ENCODE assay signal across 7 mouse cellular contexts in genomic region chr2:39226019-39226640, GRCm38 (mm10). TPM values are rescaled to one million over a fixed set of nuclear protein-coding genes. Genes with fewer than 3 reads are reported as not detected.
DNase-seq lines count a peak whose midpoint lies in the region; ATAC-seq lines count a peak whose summit lies in the region.

TSS of gene Ppp6c (minus strand) at chr2:39226451.

- peak within 1 kb of the TSS; percentile 81 for H3K4me3 ChIP-seq in intestine, embryonic 15.5 days (replicated peaks)
- peak within 1 kb of the TSS; percentile 80 for H3K4me3 ChIP-seq in midbrain, embryonic 10.5 days

- peak within 1 kb of the TSS; percentile 94 for H3K27ac ChIP-seq in intestine, embryonic 15.5 days
- H3K27ac ChIP-seq in midbrain, embryonic 10.5 days (replicated peaks) = peak within 1 kb of the TSS; percentile 92

- DNase-seq in adrenal gland, adult 2 months = peak; percentile 95
- DNase-seq in embryo, embryonic 11.5 days (ENCODE audit: low read depth, low spot score) = peak; percentile 90
- peak; percentile 82 to 85 for DNase-seq in gastrocnemius, postnatal 36 days
- DNase-seq in left cerebral cortex, postnatal 25 days (ENCODE audit: low spot score in 2 of 2) = peak; percentile 94 to 99
- DNase-seq in midbrain, embryonic 10.5 days (ENCODE audit: low spot score) = peak; percentile 94
- peak; percentile 86 for DNase-seq in right cerebral cortex, postnatal 4 days

- H3K4me1 ChIP-seq in intestine, embryonic 15.5 days (replicated peaks) = peaks cover 5% of the 10 kb centered on the region; the same call in 1 of the 2 replicates
- H3K4me1 ChIP-seq in midbrain, embryonic 10.5 days = peaks cover 18% of the 10 kb centered on the region

- intact Hi-C loops in gastrocnemius, postnatal 36 days (cut with DNase I) = no loop called here
- intact Hi-C loops in left cerebral cortex, postnatal 25 days (cut with DNase I) = no loop called here

- H3K36me3 ChIP-seq in intestine, embryonic 15.5 days = no peaks in the 10 kb centered on the region
- H3K36me3 ChIP-seq in midbrain, embryonic 10.5 days = no peaks in the 10 kb centered on the region

- no peaks in the 10 kb centered on the region for H3K9me3 ChIP-seq in intestine, embryonic 15.5 days
- H3K9me3 ChIP-seq in midbrain, embryonic 10.5 days (replicated peaks) = no peaks in the 10 kb centered on the region

- ATAC-seq in intestine, embryonic 15.5 days = peak; percentile 99

- under 1% methylated on average over 47 of the region's 56 CpGs for WGBS in intestine, embryonic 15.5 days
- WGBS in midbrain, embryonic 10.5 days = under 1% methylated on average over 56 of the region's 56 CpGs

- H3K27me3 ChIP-seq in intestine, embryonic 15.5 days (replicated peaks) = no peaks in the 10 kb centered on the region
- H3K27me3 ChIP-seq in midbrain, embryonic 10.5 days (ENCODE audit: low read depth, poor library complexity, severe bottlenecking) = no peaks in the 10 kb centered on the region

- H3K4me2 ChIP-seq in intestine, embryonic 15.5 days (replicated peaks) = peak within 1 kb of the TSS; percentile 60

- H3K9ac ChIP-seq in intestine, embryonic 15.5 days = peak within 1 kb of the TSS; percentile 89

RNA-seq across cellular contexts. Expression of gene Ppp6c, which starts in this region (rescaled TPM):
- 10 to 100 TPM; 81.1 to 83.3 TPM for total RNA-seq in adrenal gland, adult 2 months (2021)
- 5.6 and 6.9 TPM in 2 replicates for polyA plus RNA-seq in adrenal gland, adult 2 months (2012; rRNA removed)
- 10 to 100 TPM; 51.8 to 55.5 TPM for total RNA-seq in gastrocnemius, postnatal 36 days (2021)
- 67.1 and 75.5 TPM in 2 replicates for polyA plus RNA-seq in intestine, embryonic 15.5 days (2015; fragmentation: Nextera tagmentation; extraction: Ambion mirVana)
- 10 to 100 TPM; 64.4 to 64.5 TPM for total RNA-seq in left cerebral cortex, postnatal 25 days (2021)
- 82.7 and 84.3 TPM in 2 replicates for polyA plus RNA-seq in midbrain, embryonic 10.5 days (2016; fragmentation: Nextera tagmentation; extraction: Ambion mirVana)

Comparison
In these comparisons a context has a peak if more than half of its experiments do, and no peak if none do; other contexts are left out.
1. Peak in every context shown above with its lines: DNase-seq, ATAC-seq, H3K4me3 ChIP-seq and H3K27ac ChIP-seq.